ENCODE assay signal across 9 mouse cellular contexts in genomic region chr6:124379331-124379730, GRCm38 (mm10). TPM values are rescaled to one million over a fixed set of nuclear protein-coding genes. Genes with fewer than 3 reads are reported as not detected.
A peak's percentile ranks its signal among the peaks of the same experiment; 100 is the strongest.
DNase-seq lines count a peak whose midpoint lies in the region; ATAC-seq and TF ChIP-seq lines count a peak whose summit lies in the region.
"Had no signal": no experiment of that assay in that cellular context is flagged by ENCODE, and none has a peak within 500 bp of the region (broad histone marks: within the 10 kb centered on the region; RNA-seq: fewer than 3 reads in every experiment).

No protein-coding gene starts in this region.

- H3K4me3 ChIP-seq in heart, adult 2 months = no peak overlapping the region
- H3K4me3 ChIP-seq in heart, embryonic 12.5 days = no peak overlapping the region
- H3K4me3 ChIP-seq in ES-Bruce4 (ENCODE audit: low read depth, low read length) = no peak overlapping the region
- no peak overlapping the region for H3K4me3 ChIP-seq in left cerebral cortex, adult 2 months
- H3K4me3 ChIP-seq: embryonic facial prominence, embryonic 15.5 days had no signal

- ATAC-seq in heart, embryonic 12.5 days (ENCODE audit: insufficient number of reproducible peaks, low FRiP score) = no peak
- ATAC-seq in neutrophil, adult 5-6 weeks (ENCODE audit: extremely low read depth, insufficient number of reproducible peaks, low FRiP score, poor library complexity, severe bottlenecking) = peak; percentile 36; the same call in 1 of the 2 replicates
- ATAC-seq in megakaryocyte-erythroid progenitor cell, adult 5-6 weeks (replicated peaks; ENCODE audit: low FRiP score, low TSS enrichment, poor library complexity, severe bottlenecking) = no peak

- no peak overlapping the region for H3K27ac ChIP-seq in heart, adult 2 months
- H3K27ac ChIP-seq in heart, embryonic 12.5 days (ENCODE audit: poor library complexity, severe bottlenecking) = no peak overlapping the region
- H3K27ac ChIP-seq in ES-Bruce4 (ENCODE audit: insufficient read depth, low read length) = no peak overlapping the region
- H3K27ac ChIP-seq in left cerebral cortex, adult 2 months = no peak overlapping the region
- H3K27ac ChIP-seq: embryonic facial prominence, embryonic 15.5 days had no signal

- no peak for TF ChIP-seq EP300 in heart, adult 2 months (IDR thresholded peaks at IDR 0.05; ENCODE audit: insufficient read depth, low read depth, low read length)
- TF ChIP-seq EP300 in ES-Bruce4 (IDR thresholded peaks at IDR 0.05; ENCODE audit: insufficient read depth, low read depth, low read length) = no peak

- peaks cover 2% of the 10 kb centered on the region; the same call in 1 of the 2 replicates for H3K36me3 ChIP-seq in heart, adult 2 months (ENCODE audit: control insufficient read depth, insufficient read depth, low read length)
- no peaks in the 10 kb centered on the region for H3K36me3 ChIP-seq in heart, embryonic 12.5 days
- H3K36me3 ChIP-seq in ES-Bruce4 (ENCODE audit: control insufficient read depth, insufficient read depth, low read length, poor library complexity, severe bottlenecking) = no peaks in the 10 kb centered on the region
- H3K36me3 ChIP-seq: embryonic facial prominence, embryonic 15.5 days had no signal

- TF ChIP-seq CTCF in heart, adult 2 months (IDR thresholded peaks at IDR 0.05) = peak; percentile 88
- peak; percentile 43 for TF ChIP-seq CTCF in ES-Bruce4 (IDR thresholded peaks at IDR 0.05; ENCODE audit: low read depth, low read length)
- peak; percentile 85 for TF ChIP-seq CTCF in left cerebral cortex, adult 2 months (IDR thresholded peaks at IDR 0.05)

- H3K9me3 ChIP-seq in heart, embryonic 12.5 days (replicated peaks) = no peaks in the 10 kb centered on the region
- H3K9me3 ChIP-seq in ES-Bruce4 (replicated peaks; ENCODE audit: control insufficient read depth, insufficient read depth, low read length, poor library complexity, severe bottlenecking) = no peaks in the 10 kb centered on the region
- H3K9me3 ChIP-seq: embryonic facial prominence, embryonic 15.5 days had no signal

- H3K4me1 ChIP-seq in heart, adult 2 months (ENCODE audit: control insufficient read depth, insufficient read depth, low read length) = peaks cover 5% of the 10 kb centered on the region
- H3K4me1 ChIP-seq in heart, embryonic 12.5 days (replicated peaks) = no peaks in the 10 kb centered on the region
- no peaks in the 10 kb centered on the region for H3K4me1 ChIP-seq in ES-Bruce4 (ENCODE audit: control insufficient read depth, insufficient read depth, low read length)
- H3K4me1 ChIP-seq: embryonic facial prominence, embryonic 15.5 days had no signal

- H3K4me2 ChIP-seq in heart, embryonic 12.5 days = no peak overlapping the region
- H3K4me2 ChIP-seq: embryonic facial prominence, embryonic 15.5 days had no signal

- DNase-seq in heart, adult 2 months = peak; percentile 41 to 52
- peak; percentile 58 for DNase-seq in c-Kit-positive CD71-positive TER-119-positive erythroid progenitor cells, embryonic 14.5 days (ENCODE audit: low spot score)
- DNase-seq in heart, postnatal 14 days = peak; percentile 56 to 70
- peak; percentile 52 to 63 for DNase-seq in left cerebral cortex, adult 2 months (ENCODE audit: extremely low spot score in 1 of 2, low spot score in 2 of 2)

- no peak for TF ChIP-seq POLR2A in heart, adult 2 months (IDR thresholded peaks at IDR 0.05; ENCODE audit: insufficient read depth, low read depth, low read length)
- TF ChIP-seq POLR2A in ES-Bruce4 (IDR thresholded peaks at IDR 0.05; ENCODE audit: insufficient read depth, low read length) = no peak

- no peaks in the 10 kb centered on the region for H3K79me2 ChIP-seq in heart, adult 2 months (replicated peaks; ENCODE audit: control insufficient read depth, insufficient read depth, low read length)

- H3K9ac ChIP-seq in heart, adult 2 months (ENCODE audit: low read depth, low read length) = no peak overlapping the region
- H3K9ac ChIP-seq in heart, embryonic 12.5 days = no peak overlapping the region
- H3K9ac ChIP-seq in ES-Bruce4 (ENCODE audit: low read depth, poor library complexity, severe bottlenecking) = no peak overlapping the region
- H3K9ac ChIP-seq: embryonic facial prominence, embryonic 15.5 days had no signal

- 27% methylated on average over 10 of the region's 10 CpGs for WGBS in heart, adult 2 months
- WGBS in heart, embryonic 12.5 days = 27% methylated on average over 10 of the region's 10 CpGs

- intact Hi-C loops in heart, adult 2 months (cut with DNase I) = loop anchor here (1.0 to 5.0 kb wide), 3 partner anchors 52 to 447 kb away; no protein-coding TSS in a partner anchor
- intact Hi-C loops in heart, postnatal 14 days (cut with DNase I) = loop anchor here (1.0 to 2.0 kb wide), 2 partner anchors 117 to 451 kb away; no protein-coding TSS in a partner anchor
- intact Hi-C loops in left cerebral cortex, adult 2 months (cut with DNase I) = loop anchor here (1.0 to 10.0 kb wide), 4 partner anchors 117 to 1485 kb away; no protein-coding TSS in a partner anchor

- H3K27me3 ChIP-seq in heart, adult 2 months (ENCODE audit: control insufficient read depth, insufficient read depth, low read length) = no peaks in the 10 kb centered on the region
- no peaks in the 10 kb centered on the region for H3K27me3 ChIP-seq in heart, embryonic 12.5 days (replicated peaks)
- no peaks in the 10 kb centered on the region for H3K27me3 ChIP-seq in ES-Bruce4 (ENCODE audit: control insufficient read depth, insufficient read depth, low read length, poor library complexity, severe bottlenecking)
- H3K27me3 ChIP-seq: embryonic facial prominence, embryonic 15.5 days had no signal

RNA-seq across cellular contexts. Expression of gene Pex5, which starts 35.5 kb away (rescaled TPM):
- 10 to 100 TPM; 21.9 to 25.7 TPM for total RNA-seq in heart, adult 2 months (2021)
- polyA plus RNA-seq in heart, adult 2 months (2012; rRNA removed) = 20.8 and 30.1 TPM in 2 replicates
- polyA plus RNA-seq in heart, embryonic 12.5 days (2016; fragmentation: Nextera tagmentation; extraction: Ambion mirVana) = 23.7 and 25.4 TPM in 2 replicates
- 31.0 and 31.4 TPM in 2 replicates for polyA plus RNA-seq in ES-Bruce4 (2011; ENCODE audit: insufficient read depth, insufficient read length, low read depth, missing spikeins)
- 10 to 100 TPM; 26.9 to 27.4 TPM for total RNA-seq in heart, postnatal 14 days (2021)
- 10 to 100 TPM; 65.7 to 65.9 TPM for total RNA-seq in left cerebral cortex, adult 2 months (2021)
- total RNA-seq in neutrophil, adult 5-6 weeks (2017) = 22.6 and 23.0 TPM in 2 replicates
- total RNA-seq in megakaryocyte-erythroid progenitor cell, adult 5-6 weeks (2014; fragmentation: Nextera tagmentation) = 38.9 and 54.0 TPM in 2 replicates
- total RNA-seq in megakaryocyte-erythroid progenitor cell, adult 5-6 weeks (2017) = 25.7 and 33.0 TPM in 2 replicates
